In genomic region chr13:51526480-51526879, GRCm38 (mm10) we compare ENCODE assay signal across 8 mouse cellular contexts. TPM values are rescaled to one million over a fixed set of nuclear protein-coding genes. Genes with fewer than 3 reads are reported as not detected.
DNase-seq lines count a peak whose midpoint lies in the region; ATAC-seq and TF ChIP-seq lines count a peak whose summit lies in the region.

No protein-coding gene starts in this region.

- H3K27me3 ChIP-seq in midbrain, embryonic 16.5 days (ENCODE audit: control insufficient read depth, insufficient read depth, low read depth, low read length), result no peaks in the 10 kb centered on the region
- H3K27me3 ChIP-seq in intestine, postnatal 0 days (replicated peaks; ENCODE audit: control insufficient read depth, insufficient read depth, low read length), result no peaks in the 10 kb centered on the region

- H3K4me1 ChIP-seq in midbrain, embryonic 16.5 days (ENCODE audit: control insufficient read depth, insufficient read depth, low read length), result no peaks in the 10 kb centered on the region
- no peaks in the 10 kb centered on the region for H3K4me1 ChIP-seq in intestine, postnatal 0 days (replicated peaks; ENCODE audit: control insufficient read depth, insufficient read depth, low read length)

- no peak overlapping the region for H3K27ac ChIP-seq in midbrain, embryonic 16.5 days (ENCODE audit: low read length)
- no peak overlapping the region for H3K27ac ChIP-seq in intestine, postnatal 0 days (ENCODE audit: low read depth, low read length)

- H3K9ac ChIP-seq in midbrain, embryonic 16.5 days (ENCODE audit: low read depth, low read length), result no peak overlapping the region
- H3K9ac ChIP-seq in intestine, postnatal 0 days (ENCODE audit: low read depth, low read length), result no peak overlapping the region

- no peak overlapping the region for H3K4me2 ChIP-seq in midbrain, embryonic 16.5 days (ENCODE audit: low read length)
- no peak overlapping the region for H3K4me2 ChIP-seq in intestine, postnatal 0 days (replicated peaks; ENCODE audit: low read depth)

- WGBS in midbrain, embryonic 16.5 days, result 57% methylated on average over 7 of the region's 7 CpGs
- WGBS in intestine, postnatal 0 days, result 36% methylated on average over 7 of the region's 7 CpGs

- no peak overlapping the region for H3K4me3 ChIP-seq in midbrain, embryonic 16.5 days (ENCODE audit: low read depth, low read length)
- no peak overlapping the region for H3K4me3 ChIP-seq in intestine, postnatal 0 days (ENCODE audit: low read depth, low read length)

- H3K36me3 ChIP-seq in midbrain, embryonic 16.5 days (ENCODE audit: control insufficient read depth, insufficient read depth, low read length), result no peaks in the 10 kb centered on the region
- no peaks in the 10 kb centered on the region for H3K36me3 ChIP-seq in intestine, postnatal 0 days (ENCODE audit: control insufficient read depth, insufficient read depth)

- TF ChIP-seq CTCF in intestine, postnatal 0 days (IDR thresholded peaks at IDR 0.05; ENCODE audit: low read depth), result no peak

- peak; percentile 1 for DNase-seq in cerebellum, adult 11 months
- no peak for DNase-seq in cerebellum, adult 9-11 months
- DNase-seq in ovary, postnatal 36 days (ENCODE audit: low spot score), result peak; percentile 9
- no peak for DNase-seq in ovary, postnatal 10 days (ENCODE audit: low spot score)
- peak; percentile 67 for DNase-seq in heart, postnatal 4 days
- peak; percentile 60 to 62 for DNase-seq in right cerebral cortex, adult 2 months (ENCODE audit: low spot score in 2 of 2)

- ATAC-seq in midbrain, embryonic 16.5 days, result no peak
- ATAC-seq in intestine, postnatal 0 days, result no peak

- no peaks in the 10 kb centered on the region for H3K9me3 ChIP-seq in midbrain, embryonic 16.5 days (replicated peaks; ENCODE audit: control insufficient read depth, low read length, poor library complexity, severe bottlenecking)
- H3K9me3 ChIP-seq in intestine, postnatal 0 days (ENCODE audit: control insufficient read depth), result no peaks in the 10 kb centered on the region

RNA-seq across cellular contexts. Expression of gene Shc3, which starts 42.7 kb away (rescaled TPM):
- total RNA-seq in heart, postnatal 4 days (2021), result 1 to 10 TPM; 3.9 to 4.0 TPM
- 7.2 and 8.3 TPM in 2 replicates for polyA plus RNA-seq in midbrain, embryonic 16.5 days (2015; fragmentation: Nextera tagmentation; extraction: Ambion mirVana)
- 0.17 TPM in 2 replicates for polyA plus RNA-seq in intestine, postnatal 0 days (2015; fragmentation: Nextera tagmentation; extraction: Ambion mirVana)

Comparison
In these comparisons a context has a peak if more than half of its experiments do, and no peak if none do; other contexts are left out.
1. DNase-seq: peak in cerebellum, adult 11 months (single experiment), ovary, postnatal 36 days (single experiment), heart, postnatal 4 days (single experiment) and right cerebral cortex, adult 2 months (2 of 2); none in cerebellum, adult 9-11 months (single experiment) and ovary, postnatal 10 days (single experiment).